Mouse (Mus musculus): ENCODE data around the gene Lcn2. TPM values are rescaled to one million over a fixed set of nuclear protein-coding genes. Genes with fewer than 3 reads are reported as not detected.

Lcn2 gene
- polyA plus RNA-seq, 1 experiment from 2014 or later: not detected

DNA sequence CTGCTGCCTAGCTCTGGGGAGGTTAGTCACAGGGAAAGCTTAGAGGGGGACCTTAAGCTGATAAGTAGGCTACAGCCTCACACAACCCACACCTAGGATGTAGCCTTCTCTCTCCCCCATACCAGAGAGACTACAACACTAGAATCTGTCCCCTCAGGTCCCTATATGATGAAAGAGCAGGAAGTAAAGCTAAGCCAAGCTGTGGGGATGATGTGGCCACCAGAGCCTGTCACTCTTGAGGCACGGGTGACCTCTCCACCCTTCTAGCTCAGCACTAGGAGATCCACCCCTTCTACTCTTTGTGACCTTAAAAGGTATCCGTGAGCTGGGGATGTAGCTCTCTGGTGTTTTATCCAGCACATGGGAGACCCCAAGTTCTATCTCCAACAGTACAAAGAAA, 1.1 kb upstream of the Lcn2 start:
- no peaks in the 10 kb centered on the region for H3K4me1 ChIP-seq (ENCODE audit: control insufficient read depth, insufficient read depth, low read length)
- no peak overlapping the region for H3K4me3 ChIP-seq (replicated peaks; ENCODE audit: low read depth, low read length)
- no peak overlapping the region for H3K4me2 ChIP-seq (ENCODE audit: low read length)
- H3K9me3 ChIP-seq (ENCODE audit: control insufficient read depth, low read length): no peaks in the 10 kb centered on the region
- H3K27ac ChIP-seq (replicated peaks; ENCODE audit: low read depth, low read length): no peak overlapping the region
- DNase-seq (no peak), ATAC-seq (ENCODE audit: low FRiP score, low TSS enrichment) (no peak)
- no peaks in the 10 kb centered on the region for H3K27me3 ChIP-seq (ENCODE audit: control insufficient read depth, insufficient read depth, low read length)
- no peak overlapping the region for H3K9ac ChIP-seq (replicated peaks; ENCODE audit: low read length)
- no peaks in the 10 kb centered on the region for H3K36me3 ChIP-seq (ENCODE audit: control insufficient read depth, insufficient read depth, low read length)
- 72% methylated on average over 2 of the region's 2 CpGs for whole genome bisulfite sequencing

DNA sequence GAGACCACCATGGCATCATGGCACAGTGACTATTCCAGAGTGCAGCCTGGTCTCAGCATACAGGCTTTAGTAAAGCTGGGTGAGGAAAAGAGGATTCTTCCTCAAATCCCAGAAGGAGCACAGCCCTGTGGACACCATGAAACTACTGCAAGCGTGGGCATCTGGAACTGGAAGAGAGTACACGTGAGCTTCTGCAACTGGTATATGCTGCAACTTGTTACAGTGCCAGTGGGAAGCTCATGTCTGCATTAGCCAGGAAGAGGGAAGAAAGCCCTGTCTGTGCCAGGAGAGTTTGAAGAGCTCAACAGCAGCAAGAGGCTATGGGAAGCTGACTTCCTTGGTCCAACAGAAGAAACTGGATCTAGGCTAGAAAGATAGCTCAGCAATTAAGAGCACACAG, 5.4 kb downstream of the Lcn2 start:
- no peaks in the 10 kb centered on the region for H3K27me3 ChIP-seq (ENCODE audit: control insufficient read depth, insufficient read depth, low read length)
- WGBS: 85% methylated on average over 2 of the region's 2 CpGs
- no peaks in the 10 kb centered on the region for H3K9me3 ChIP-seq (ENCODE audit: control insufficient read depth, low read length)
- no peak overlapping the region for H3K27ac ChIP-seq (replicated peaks; ENCODE audit: low read depth, low read length)
- no peak overlapping the region; the same call in 1 of the 2 replicates for H3K4me2 ChIP-seq (ENCODE audit: low read length)
- no peak overlapping the region for H3K4me3 ChIP-seq (replicated peaks; ENCODE audit: low read depth, low read length)
- ATAC-seq (ENCODE audit: low FRiP score, low TSS enrichment): no peak
- no peak overlapping the region for H3K9ac ChIP-seq (replicated peaks; ENCODE audit: low read length)
- H3K36me3 ChIP-seq (ENCODE audit: control insufficient read depth, insufficient read depth, low read length): peaks cover 24% of the 10 kb centered on the region
- H3K4me1 ChIP-seq (ENCODE audit: control insufficient read depth, insufficient read depth, low read length): no peaks in the 10 kb centered on the region
- DNase-seq: no peak

DNA sequence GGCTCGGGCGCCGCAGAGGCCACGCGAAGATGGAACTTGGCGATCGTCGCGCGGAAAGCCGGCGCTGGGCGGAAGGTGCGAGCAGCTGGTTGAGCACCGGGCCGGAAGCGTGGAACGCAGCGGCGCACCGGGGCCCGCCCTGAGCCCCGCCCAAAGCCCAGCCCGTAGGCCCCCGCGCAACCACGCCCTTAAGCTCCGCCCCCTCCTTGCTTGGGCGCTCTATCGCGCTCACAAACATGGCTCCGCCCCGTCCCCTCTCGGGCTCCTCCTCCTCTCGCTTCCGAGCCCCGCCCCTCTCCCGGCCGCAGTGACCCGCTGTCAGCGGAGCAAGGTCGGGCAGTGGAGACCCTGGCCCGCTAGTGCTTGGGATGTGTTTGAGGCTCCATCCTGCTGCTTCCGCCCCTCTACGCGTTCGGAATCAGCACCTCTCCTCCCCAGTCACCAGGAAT, 6.3 kb downstream of the Lcn2 start, which contains the start of gene 1110008P14Rik:
Gene 1110008P14Rik (minus strand): TSS at position 164 of the 449 bp plus-strand sequence.
- H3K27me3 ChIP-seq (ENCODE audit: control insufficient read depth, insufficient read depth, low read length): no peaks in the 10 kb centered on the region
- ATAC-seq (ENCODE audit: low FRiP score, low TSS enrichment) (peak; percentile 89), DNase-seq (peak; percentile 93)
- peak within 1 kb of the TSS; percentile 96 for H3K4me2 ChIP-seq (ENCODE audit: low read length)
- under 1% methylated on average over 47 of the region's 47 CpGs for WGBS
- no peaks in the 10 kb centered on the region for H3K9me3 ChIP-seq (ENCODE audit: control insufficient read depth, low read length)
- peaks cover 33% of the 10 kb centered on the region for H3K36me3 ChIP-seq (ENCODE audit: control insufficient read depth, insufficient read depth, low read length)
- H3K9ac ChIP-seq (replicated peaks; ENCODE audit: low read length): peak within 1 kb of the TSS; percentile 62
- H3K4me3 ChIP-seq (replicated peaks; ENCODE audit: low read depth, low read length): peak within 1 kb of the TSS; percentile 67
- H3K27ac ChIP-seq (replicated peaks; ENCODE audit: low read depth, low read length): no peak within 1 kb of the TSS; the same call in 1 of the 2 replicates
- no peaks in the 10 kb centered on the region for H3K4me1 ChIP-seq (ENCODE audit: control insufficient read depth, insufficient read depth, low read length)

DNA sequence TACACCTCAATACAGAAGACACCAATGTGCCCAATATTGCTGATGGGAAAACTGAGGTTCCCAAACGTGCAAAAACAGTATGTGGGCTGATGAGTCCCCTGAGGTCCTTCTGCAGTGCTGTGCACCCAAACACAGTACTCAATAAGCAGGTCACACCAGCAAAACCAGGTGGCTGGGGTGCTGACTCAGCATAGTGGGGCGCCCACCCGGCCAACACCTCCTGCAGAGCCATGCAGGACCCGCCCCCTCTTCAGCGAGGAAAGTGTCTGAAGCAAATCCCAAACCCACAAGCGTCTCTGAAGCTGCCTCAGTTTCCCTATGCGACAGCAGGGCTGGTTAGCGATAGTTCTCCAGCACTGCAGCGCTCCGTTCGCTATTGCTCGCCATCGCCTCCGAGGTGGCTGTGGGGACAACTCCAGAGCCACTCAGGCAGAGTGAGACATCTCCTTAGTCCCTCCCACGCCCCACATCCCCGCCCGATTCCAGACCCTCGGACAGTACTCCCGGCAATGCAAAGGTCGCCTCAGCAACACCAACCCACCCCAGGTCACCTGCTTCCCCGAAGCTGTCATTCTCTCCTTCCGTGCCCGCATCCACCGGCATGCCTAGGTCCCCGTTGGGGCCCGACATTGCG, 6.8 kb downstream of the Lcn2 start:
- peaks cover 38% of the 10 kb centered on the region for H3K36me3 ChIP-seq (ENCODE audit: control insufficient read depth, insufficient read depth, low read length)
- peak overlapping the region; percentile 96 for H3K4me2 ChIP-seq (ENCODE audit: low read length)
- DNase-seq (peak; percentile 66), ATAC-seq (ENCODE audit: low FRiP score, low TSS enrichment) (peak; percentile 43)
- no peak overlapping the region for H3K27ac ChIP-seq (replicated peaks; ENCODE audit: low read depth, low read length)
- H3K9ac ChIP-seq (replicated peaks; ENCODE audit: low read length): peak overlapping the region; percentile 62
- H3K9me3 ChIP-seq (ENCODE audit: control insufficient read depth, low read length): no peaks in the 10 kb centered on the region
- H3K4me3 ChIP-seq (replicated peaks; ENCODE audit: low read depth, low read length): peak overlapping the region; percentile 67
- H3K27me3 ChIP-seq (ENCODE audit: control insufficient read depth, insufficient read depth, low read length): no peaks in the 10 kb centered on the region
- H3K4me1 ChIP-seq (ENCODE audit: control insufficient read depth, insufficient read depth, low read length): no peaks in the 10 kb centered on the region
- WGBS: under 1% methylated on average over 27 of the region's 27 CpGs

DNA sequence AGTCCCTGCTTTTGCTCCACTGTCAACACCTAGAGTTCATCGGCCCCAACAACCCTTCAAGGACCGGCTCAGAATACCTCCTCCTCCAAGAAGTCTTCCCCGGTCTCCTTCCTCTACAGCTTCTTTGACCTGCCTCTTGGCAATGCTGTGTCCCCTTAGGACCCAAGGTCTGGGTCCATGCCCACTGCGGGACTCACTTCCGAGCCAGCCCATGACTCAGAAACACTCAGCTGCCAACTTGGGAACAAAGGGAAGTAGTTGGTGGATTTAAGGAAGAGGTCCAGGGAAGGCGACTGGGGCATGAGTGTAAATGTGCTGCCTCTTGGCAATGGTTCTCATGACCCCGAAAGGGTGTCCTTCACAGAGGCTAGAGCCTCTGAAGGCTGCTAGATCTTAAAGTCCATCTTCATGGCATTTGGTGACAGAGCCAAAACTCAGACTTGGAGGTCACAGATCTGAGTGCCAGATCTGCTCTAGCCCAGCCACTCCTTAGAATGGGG, 8.0 kb downstream of the Lcn2 start:
- no peak for ATAC-seq (ENCODE audit: low FRiP score, low TSS enrichment)
- no peaks in the 10 kb centered on the region for H3K4me1 ChIP-seq (ENCODE audit: control insufficient read depth, insufficient read depth, low read length)
- WGBS: 90% methylated on average over 7 of the region's 7 CpGs
- H3K27me3 ChIP-seq (ENCODE audit: control insufficient read depth, insufficient read depth, low read length): no peaks in the 10 kb centered on the region
- H3K27ac ChIP-seq (replicated peaks; ENCODE audit: low read depth, low read length): no peak overlapping the region
- DNase-seq: no peak
- no peak overlapping the region for H3K4me3 ChIP-seq (replicated peaks; ENCODE audit: low read depth, low read length)
- H3K4me2 ChIP-seq (ENCODE audit: low read length): no peak overlapping the region
- H3K36me3 ChIP-seq (ENCODE audit: control insufficient read depth, insufficient read depth, low read length): peaks cover 50% of the 10 kb centered on the region
- no peaks in the 10 kb centered on the region for H3K9me3 ChIP-seq (ENCODE audit: control insufficient read depth, low read length)
- no peak overlapping the region for H3K9ac ChIP-seq (replicated peaks; ENCODE audit: low read length)

DNA sequence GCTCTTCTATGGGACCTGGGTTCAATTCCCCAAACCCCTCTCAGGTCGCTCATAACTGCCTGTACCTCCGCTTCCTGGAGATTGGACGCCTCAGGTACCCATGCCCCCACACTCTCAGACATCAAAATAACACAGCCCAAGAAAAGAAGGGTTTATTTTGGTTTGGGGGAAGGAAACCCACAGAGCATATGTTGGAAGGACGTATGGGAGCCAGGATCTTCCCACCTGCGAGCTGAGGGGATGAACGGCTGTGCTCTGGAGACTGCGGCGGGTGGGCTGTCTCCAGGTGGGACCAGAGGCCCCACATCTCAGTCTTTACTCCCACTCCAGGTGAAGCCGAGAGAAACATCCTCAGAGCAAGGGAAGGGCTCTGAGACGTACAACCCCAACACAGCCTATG, 11.1 kb downstream of the Lcn2 start:
- H3K9me3 ChIP-seq (ENCODE audit: control insufficient read depth, low read length): no peaks in the 10 kb centered on the region
- WGBS: 96% methylated on average over 10 of the region's 10 CpGs
- DNase-seq (no peak), ATAC-seq (ENCODE audit: low FRiP score, low TSS enrichment) (no peak)
- H3K27me3 ChIP-seq (ENCODE audit: control insufficient read depth, insufficient read depth, low read length): no peaks in the 10 kb centered on the region
- no peak overlapping the region for H3K27ac ChIP-seq (replicated peaks; ENCODE audit: low read depth, low read length)
- peaks cover 74% of the 10 kb centered on the region for H3K36me3 ChIP-seq (ENCODE audit: control insufficient read depth, insufficient read depth, low read length)
- H3K9ac ChIP-seq (replicated peaks; ENCODE audit: low read length): no peak overlapping the region
- H3K4me1 ChIP-seq (ENCODE audit: control insufficient read depth, insufficient read depth, low read length): no peaks in the 10 kb centered on the region
- H3K4me3 ChIP-seq (replicated peaks; ENCODE audit: low read depth, low read length): no peak overlapping the region
- H3K4me2 ChIP-seq (ENCODE audit: low read length): no peak overlapping the region

DNA sequence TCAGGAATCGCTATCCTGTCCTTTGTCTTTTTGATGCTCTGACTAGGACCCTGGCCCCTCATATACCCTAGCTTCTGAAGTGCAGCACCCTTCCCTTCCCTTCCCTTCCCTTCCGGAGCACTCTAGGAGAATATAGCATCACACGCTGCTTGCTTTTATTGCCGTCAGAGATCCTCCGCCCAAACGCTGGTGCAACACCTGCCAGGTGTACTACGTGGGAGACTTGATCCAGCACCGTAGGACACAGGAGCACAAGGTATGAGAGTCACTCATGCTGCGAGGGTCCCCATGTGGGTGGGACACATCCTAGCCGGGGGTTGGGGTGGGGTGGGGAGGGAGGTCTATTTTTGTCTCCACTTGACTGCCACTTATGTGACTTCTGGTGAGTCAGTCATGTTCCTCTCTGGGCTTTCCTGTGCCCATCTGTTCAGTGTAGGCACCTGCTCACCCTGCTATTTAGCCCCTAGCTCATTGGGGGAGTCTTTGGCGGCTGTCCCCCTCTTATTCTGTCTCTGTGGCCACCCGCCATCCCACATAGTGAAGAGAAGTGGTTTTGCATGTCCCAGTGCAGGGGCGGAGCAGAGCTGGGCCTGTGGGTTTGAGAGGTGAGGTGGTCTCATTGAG, 12.6 kb downstream of the Lcn2 start:
- H3K9ac ChIP-seq (replicated peaks; ENCODE audit: low read length): no peak overlapping the region
- ATAC-seq (ENCODE audit: low FRiP score, low TSS enrichment): no peak
- H3K4me3 ChIP-seq (replicated peaks; ENCODE audit: low read depth, low read length): no peak overlapping the region
- WGBS: 94% methylated on average over 13 of the region's 13 CpGs
- H3K36me3 ChIP-seq (ENCODE audit: control insufficient read depth, insufficient read depth, low read length): peaks cover 90% of the 10 kb centered on the region
- no peaks in the 10 kb centered on the region for H3K4me1 ChIP-seq (ENCODE audit: control insufficient read depth, insufficient read depth, low read length)
- no peaks in the 10 kb centered on the region for H3K9me3 ChIP-seq (ENCODE audit: control insufficient read depth, low read length)
- no peak for DNase-seq
- H3K27ac ChIP-seq (replicated peaks; ENCODE audit: low read depth, low read length): no peak overlapping the region
- no peak overlapping the region for H3K4me2 ChIP-seq (ENCODE audit: low read length)
- H3K27me3 ChIP-seq (ENCODE audit: control insufficient read depth, insufficient read depth, low read length): no peaks in the 10 kb centered on the region

DNA sequence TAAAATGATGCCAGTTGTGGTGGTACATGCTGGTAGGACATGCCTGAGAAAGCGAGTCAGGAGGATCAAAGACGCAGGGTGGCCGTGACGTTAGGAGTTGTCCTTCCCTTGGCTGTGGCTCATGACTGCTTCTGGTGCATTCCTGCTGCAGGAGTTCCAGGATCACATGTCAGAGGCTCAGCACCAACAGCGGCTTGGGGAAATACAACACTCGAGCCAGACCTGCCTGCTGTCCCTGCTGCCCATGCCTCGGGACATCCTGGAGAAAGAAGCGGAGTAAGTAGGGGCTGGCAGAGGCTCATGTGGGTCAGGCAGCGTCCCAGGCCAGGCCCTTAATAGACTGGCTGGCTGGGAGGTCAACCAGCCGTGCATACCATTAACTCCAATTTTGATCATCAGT, 13.9 kb downstream of the Lcn2 start:
- Histone ChIP-seq H3K27ac (replicated peaks; ENCODE audit: low read depth, low read length) (no peak overlapping the region), H3K4me1 (ENCODE audit: control insufficient read depth, insufficient read depth, low read length) (no peaks in the 10 kb centered on the region), H3K9ac (replicated peaks; ENCODE audit: low read length) (no peak overlapping the region), H3K4me2 (ENCODE audit: low read length) (no peak overlapping the region), H3K27me3 (ENCODE audit: control insufficient read depth, insufficient read depth, low read length) (no peaks in the 10 kb centered on the region), H3K9me3 (ENCODE audit: control insufficient read depth, low read length) (no peaks in the 10 kb centered on the region), H3K36me3 (ENCODE audit: control insufficient read depth, insufficient read depth, low read length) (peaks cover 94% of the 10 kb centered on the region), H3K4me3 (replicated peaks; ENCODE audit: low read depth, low read length) (no peak overlapping the region)
- ATAC-seq (ENCODE audit: low FRiP score, low TSS enrichment) (no peak), DNase-seq (no peak)
- WGBS: 91% methylated on average over 10 of the region's 10 CpGs

DNA sequence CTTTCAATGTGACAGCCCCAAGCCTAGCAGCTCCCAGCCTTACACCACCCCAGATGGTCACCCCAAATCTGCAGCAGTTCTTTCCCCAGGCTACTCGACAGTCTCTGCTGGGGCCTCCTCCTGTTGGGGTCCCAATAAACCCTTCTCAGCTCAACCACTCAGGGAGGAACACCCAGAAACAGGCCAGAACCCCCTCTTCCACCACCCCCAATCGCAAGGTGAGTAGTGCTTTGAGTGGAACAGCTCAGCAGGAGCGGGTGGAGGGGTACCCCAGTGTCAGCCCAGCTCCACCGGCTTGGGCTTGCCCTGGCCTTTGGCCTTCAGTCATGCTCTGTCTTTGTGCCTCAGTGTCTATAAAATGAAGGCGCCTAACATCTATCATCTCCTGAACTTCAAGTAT, 20.7 kb downstream of the Lcn2 start:
- WGBS: 97% methylated on average over 5 of the region's 5 CpGs
- ATAC-seq (ENCODE audit: low FRiP score, low TSS enrichment): no peak
- peaks cover 61% of the 10 kb centered on the region for H3K36me3 ChIP-seq (ENCODE audit: control insufficient read depth, insufficient read depth, low read length)

More for the DNA sequence above, 20.7 kb downstream of the Lcn2 start:
- Histone ChIP-seq H3K27me3 (ENCODE audit: control insufficient read depth, insufficient read depth, low read length) (no peaks in the 10 kb centered on the region), H3K4me2 (ENCODE audit: low read length) (no peak overlapping the region), H3K4me1 (ENCODE audit: control insufficient read depth, insufficient read depth, low read length) (peaks cover 8% of the 10 kb centered on the region), H3K4me3 (replicated peaks; ENCODE audit: low read depth, low read length) (no peak overlapping the region), H3K9ac (replicated peaks; ENCODE audit: low read length) (no peak overlapping the region), H3K27ac (replicated peaks; ENCODE audit: low read depth, low read length) (no peak overlapping the region), H3K9me3 (ENCODE audit: control insufficient read depth, low read length) (no peaks in the 10 kb centered on the region)
- no peak for DNase-seq
